Mouse (Mus musculus): ENCODE data around the gene Cpsf2. TPM values are rescaled to one million over a fixed set of nuclear protein-coding genes. Genes with fewer than 3 reads are reported as not detected.

Gene Cpsf2
- polyA plus RNA-seq, 1 experiment from 2014 or later, result 30.1 TPM

Other genes starting within 250 kb of the Cpsf2 start
- gene Fbln5, start 156.9 kb upstream of the Cpsf2 start, polyA plus RNA-seq (2015; fragmentation: Nextera tagmentation; extraction: Ambion mirVana), result 18.4 and 21.0 TPM in 2 replicates
- 18.4 and 21.8 TPM in 2 replicates for gene Trip11, start 62.7 kb upstream of the Cpsf2 start, polyA plus RNA-seq (2015; fragmentation: Nextera tagmentation; extraction: Ambion mirVana)
- gene Atxn3, start 17.7 kb upstream of the Cpsf2 start, polyA plus RNA-seq (2015; fragmentation: Nextera tagmentation; extraction: Ambion mirVana), result 9.0 and 9.7 TPM in 2 replicates
- gene Slc24a4, start 152.7 kb downstream of the Cpsf2 start, polyA plus RNA-seq (2015; fragmentation: Nextera tagmentation; extraction: Ambion mirVana), result 2.2 and 3.1 TPM in 2 replicates

Data from hindbrain, embryonic 16.5 days (tissue).